Mouse (Mus musculus) neural tube, embryonic 11.5 days (tissue): ENCODE data around the gene Zfp652. TPM values are rescaled to one million over a fixed set of nuclear protein-coding genes. Genes with fewer than 3 reads are reported as not detected.
A peak's percentile ranks its signal among the peaks of the same experiment; 100 is the strongest.
"Not testable (repeated sequence)": the region's sequence is repeated elsewhere in the genome, so short reads cannot be mapped to it uniquely, and the experiment has no call there.

Experiments
- ATAC-seq: fragments of 200-750 bp; cut with Nextera tagmentation; 2 replicates; pipeline ENCODE4 v1.8.0; 2017; ENCODE audit warnings: moderate number of reproducible peaks, mild to moderate bottlenecking, moderate TSS enrichment, moderate library complexity; ENCODE audit not compliant: insufficient read depth, low FRiP score, low TSS enrichment
- DNase-seq: peaks from one replicate; pipeline ENCODE4 v3.0.0-alpha.2; 2015; ENCODE audit warnings: low spot score
- H3K27ac ChIP-seq: fragments of 300-500 bp; sonication (generic); 2 replicates; pipeline ENCODE4 v1.5.1; 2014; ENCODE audit warnings: low read depth, mild to moderate bottlenecking, low read length
- H3K27me3 ChIP-seq: fragments of 300-500 bp; sonication (generic); 2 replicates; pipeline ENCODE4 v1.6.1; 2014; ENCODE audit warnings: mild to moderate bottlenecking, low read length, mixed read lengths; ENCODE audit not compliant: control insufficient read depth, insufficient read depth
- H3K36me3 ChIP-seq: fragments of 300-500 bp; sonication (generic); 2 replicates; pipeline ENCODE4 v1.6.1; 2014; ENCODE audit warnings: mild to moderate bottlenecking, low read length, moderate library complexity, mixed read lengths; ENCODE audit not compliant: control insufficient read depth, insufficient read depth
- H3K4me1 ChIP-seq: fragments of 300-500 bp; sonication (generic); 2 replicates; pipeline ENCODE4 v1.6.1; 2014; ENCODE audit warnings: low read length, mixed read lengths; ENCODE audit not compliant: control insufficient read depth, insufficient read depth
- H3K4me2 ChIP-seq: fragments of 300-500 bp; sonication (generic); 2 replicates; pipeline ENCODE4 v1.6.1; 2014; ENCODE audit warnings: low read depth, mild to moderate bottlenecking, moderate library complexity
- H3K4me3 ChIP-seq: fragments of 300-500 bp; sonication (generic); 2 replicates; pipeline ENCODE4 v1.5.1; 2014; ENCODE audit warnings: low read depth, low read length
- H3K9ac ChIP-seq: fragments of 300-500 bp; sonication (generic); 2 replicates; pipeline ENCODE4 v1.6.1; 2014; ENCODE audit warnings: mild to moderate bottlenecking, low read length
- H3K9me3 ChIP-seq: fragments of 300-500 bp; sonication (generic); 2 replicates; pipeline ENCODE4 v1.6.1; 2016; ENCODE audit warnings: low read length; ENCODE audit not compliant: control insufficient read depth
- WGBS: fragments of 180-500 bp; shearing (Covaris S2); extraction: QIAGEN DNeasy Blood & Tissue Kit; methylation state at CpG from one replicate; pipeline ENCODE4 v1.1.7; 2014; 5-methylcytosine and 5-hydroxymethylcytosine counted together
- polyA plus RNA-seq: library from polyadenylated mRNA; unstranded; fragments of >200 nt; fragmentation: Nextera tagmentation; extraction: Ambion mirVana; gene quantifications from 2 replicates; pipeline ENCODE4 v1.2.1, GENCODE M21; 2014

The Zfp652 gene
- polyA plus RNA-seq, 1 experiment from 2014 or later = 12.3 TPM

GRCm38 (mm10) chr11:95744521-95744920, 32.0 kb downstream of the Zfp652 start:
- no peak overlapping the region for H3K27ac ChIP-seq
- no peak overlapping the region for H3K4me2 ChIP-seq
- DNase-seq = no peak
- no peak overlapping the region for H3K9ac ChIP-seq
- H3K4me3 ChIP-seq = no peak overlapping the region
- H3K9me3 ChIP-seq = no peaks in the 10 kb centered on the region
- no peaks in the 10 kb centered on the region for H3K36me3 ChIP-seq
- H3K4me1 ChIP-seq = no peaks in the 10 kb centered on the region
- ATAC-seq = no peak
- 97% methylated on average over 2 of the region's 2 CpGs for WGBS
- H3K27me3 ChIP-seq = no peaks in the 10 kb centered on the region

DNA sequence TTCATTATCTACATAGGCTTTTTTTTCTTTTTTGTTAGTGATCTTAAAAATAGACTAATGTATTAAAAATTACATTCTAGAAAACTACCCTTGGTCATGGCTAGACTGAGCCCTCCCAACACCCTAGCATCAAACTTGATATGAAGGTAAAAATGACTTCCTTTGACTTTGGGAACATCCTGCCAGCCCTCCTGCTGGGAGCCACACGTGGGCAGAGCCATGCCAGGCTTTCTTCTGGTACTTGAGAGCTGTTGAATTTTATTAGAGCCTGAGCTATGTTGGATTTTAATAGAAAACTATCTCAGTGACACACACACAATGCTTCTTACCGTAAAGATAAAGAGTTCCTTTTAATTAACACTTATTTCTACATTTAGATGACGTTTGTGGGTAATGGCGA, 34.3 kb downstream of the Zfp652 start:
- Histone ChIP-seq H3K4me3 (no peak overlapping the region), H3K27ac (no peak overlapping the region), H3K9me3 (no peaks in the 10 kb centered on the region), H3K36me3 (no peaks in the 10 kb centered on the region), H3K27me3 (no peaks in the 10 kb centered on the region), H3K4me1 (no peaks in the 10 kb centered on the region), H3K4me2 (no peak overlapping the region), H3K9ac (no peak overlapping the region)
- DNase-seq (no peak), ATAC-seq (no peak)
- WGBS = 85% methylated on average over 4 of the region's 4 CpGs

DNA sequence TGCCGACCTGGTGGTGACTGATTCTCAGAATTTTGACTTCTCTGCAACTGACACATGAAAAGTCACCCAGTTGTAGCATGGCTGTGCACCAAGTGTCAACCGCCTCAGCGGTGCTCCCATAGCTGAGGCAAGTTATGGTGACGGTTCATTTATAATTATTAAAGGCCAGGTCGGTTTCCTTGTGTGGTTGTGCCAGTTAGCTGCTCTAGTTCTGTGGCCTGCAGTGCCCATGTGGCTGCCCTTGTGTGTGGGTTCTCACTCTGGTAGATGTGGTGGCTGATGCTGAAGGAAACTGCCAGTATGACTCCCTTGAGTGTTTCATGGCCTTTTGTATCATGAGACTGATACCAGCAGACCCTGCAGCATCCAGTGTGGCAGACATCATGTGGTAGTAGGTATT, 35.9 kb downstream of the Zfp652 start:
- no peaks in the 10 kb centered on the region for H3K4me1 ChIP-seq
- no peaks in the 10 kb centered on the region for H3K9me3 ChIP-seq
- no peak overlapping the region for H3K4me3 ChIP-seq
- H3K36me3 ChIP-seq = no peaks in the 10 kb centered on the region
- no peaks in the 10 kb centered on the region for H3K27me3 ChIP-seq
- no peak overlapping the region for H3K9ac ChIP-seq
- 92% methylated on average over 5 of the region's 5 CpGs for WGBS
- DNase-seq (no peak), ATAC-seq (no peak)
- no peak overlapping the region for H3K27ac ChIP-seq
- no peak overlapping the region for H3K4me2 ChIP-seq

DNA sequence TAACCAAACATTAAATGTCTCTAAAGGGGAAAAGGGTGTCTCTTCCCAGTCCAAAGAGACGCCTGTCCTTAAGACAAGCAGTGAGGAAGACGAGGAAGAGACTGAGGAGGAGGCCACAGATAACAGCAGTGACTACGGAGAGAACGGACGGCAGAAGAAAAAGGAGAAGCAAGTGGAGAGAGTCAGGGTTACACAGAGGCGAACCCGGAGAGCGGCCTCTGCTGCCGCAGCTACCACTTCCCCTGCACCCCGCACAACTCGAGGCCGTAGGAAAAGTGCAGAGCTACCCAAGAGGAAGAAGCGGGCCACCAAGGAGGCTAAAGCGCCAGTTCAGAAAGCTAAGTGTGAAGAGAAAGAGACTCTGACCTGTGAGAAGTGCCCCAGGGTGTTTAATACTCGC, 37.1 kb downstream of the Zfp652 start:
- ATAC-seq (no peak), DNase-seq (no peak)
- Histone ChIP-seq H3K27ac (no peak overlapping the region), H3K36me3 (no peaks in the 10 kb centered on the region), H3K4me3 (no peak overlapping the region), H3K27me3 (no peaks in the 10 kb centered on the region), H3K4me1 (no peaks in the 10 kb centered on the region), H3K9me3 (no peaks in the 10 kb centered on the region), H3K4me2 (no peak overlapping the region), H3K9ac (no peak overlapping the region)
- 93% methylated on average over 15 of the region's 15 CpGs for WGBS

DNA sequence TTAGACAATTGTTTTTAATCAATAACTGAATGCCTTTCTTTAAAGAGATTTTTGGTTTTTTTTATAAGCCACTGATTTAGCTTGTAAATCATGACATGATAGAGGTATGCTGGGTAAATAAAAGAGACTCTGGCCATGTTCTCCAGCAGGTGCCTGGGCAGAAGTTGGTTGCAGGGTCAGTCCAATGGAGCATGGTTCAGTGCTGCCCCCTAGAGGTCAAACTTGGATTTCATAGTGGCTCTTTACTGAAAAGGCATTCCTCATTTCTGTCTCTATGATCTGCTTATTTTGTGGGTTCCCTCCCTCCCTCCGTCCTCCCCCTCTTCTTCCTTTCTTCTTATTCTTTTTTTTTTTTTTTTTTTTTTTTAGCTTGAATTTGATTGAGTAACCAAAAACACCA, 38.5 kb downstream of the Zfp652 start:
- H3K27me3 ChIP-seq = no peaks in the 10 kb centered on the region
- H3K36me3 ChIP-seq = no peaks in the 10 kb centered on the region
- DNase-seq (peak; percentile 57), ATAC-seq (no peak)
- no peak overlapping the region for H3K9ac ChIP-seq
- no peak overlapping the region for H3K27ac ChIP-seq
- H3K4me3 ChIP-seq = no peak overlapping the region
- H3K9me3 ChIP-seq = no peaks in the 10 kb centered on the region
- H3K4me1 ChIP-seq = no peaks in the 10 kb centered on the region
- WGBS = 15% methylated on average over 1 of the region's 1 CpGs
- no peak overlapping the region for H3K4me2 ChIP-seq

- ATAC-seq, H3K4me1 ChIP-seq, H3K27ac ChIP-seq, H3K27me3 ChIP-seq, H3K4me2 ChIP-seq, H3K4me3 ChIP-seq, H3K9me3 ChIP-seq, DNase-seq, H3K36me3 ChIP-seq, H3K9ac ChIP-seq: not testable (repeated sequence)
- WGBS = 90% methylated on average over 4 of the region's 4 CpGs
These were observed 42.7 kb downstream of the Zfp652 start for GRCm38 (mm10) chr11:95755137-95755536.

- Histone ChIP-seq H3K4me1 (no peaks in the 10 kb centered on the region), H3K27me3 (no peaks in the 10 kb centered on the region), H3K9ac (no peak overlapping the region), H3K9me3 (no peaks in the 10 kb centered on the region), H3K27ac (no peak overlapping the region), H3K4me2 (no peak overlapping the region), H3K4me3 (no peak overlapping the region), H3K36me3 (peaks cover 3% of the 10 kb centered on the region; the same call in 1 of the 2 replicates)
- 91% methylated on average over 5 of the region's 5 CpGs for WGBS
- ATAC-seq (no peak), DNase-seq (no peak)
These were observed 48.0 kb downstream of the Zfp652 start for GRCm38 (mm10) chr11:95760521-95760920.

DNA sequence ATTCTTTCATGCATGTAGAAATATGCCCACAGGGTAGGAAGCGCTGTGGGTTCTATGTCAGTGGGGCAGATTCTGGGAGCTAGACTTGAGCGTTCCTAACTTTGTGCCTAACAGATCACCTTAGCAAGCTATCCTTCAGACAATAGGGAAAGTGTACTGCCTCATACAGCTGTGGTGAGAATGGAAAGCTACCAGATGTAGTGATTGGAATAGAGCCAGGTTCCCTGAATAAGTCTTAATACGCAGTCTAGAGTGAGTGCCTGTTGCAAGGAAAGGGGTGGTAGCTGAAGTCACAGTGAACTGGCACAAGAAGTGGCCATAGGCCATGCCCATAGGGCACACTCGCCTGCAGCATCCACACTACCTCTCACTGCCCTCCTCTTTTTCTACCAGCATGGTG, 50.5 kb downstream of the Zfp652 start:
- no peaks in the 10 kb centered on the region for H3K9me3 ChIP-seq
- H3K27ac ChIP-seq = no peak overlapping the region
- H3K27me3 ChIP-seq = no peaks in the 10 kb centered on the region
- no peak for ATAC-seq
- H3K4me2 ChIP-seq = no peak overlapping the region
- 97% methylated on average over 4 of the region's 4 CpGs for WGBS
- no peaks in the 10 kb centered on the region for H3K4me1 ChIP-seq
- H3K4me3 ChIP-seq = no peak overlapping the region
- DNase-seq = no peak
- H3K9ac ChIP-seq = no peak overlapping the region
- H3K36me3 ChIP-seq = peaks cover 3% of the 10 kb centered on the region; the same call in 1 of the 2 replicates

- no peaks in the 10 kb centered on the region for H3K4me1 ChIP-seq
- no peak for ATAC-seq
- no peak overlapping the region for H3K27ac ChIP-seq
- no peak overlapping the region for H3K9ac ChIP-seq
- no peaks in the 10 kb centered on the region for H3K27me3 ChIP-seq
- no peaks in the 10 kb centered on the region for H3K9me3 ChIP-seq
- H3K36me3 ChIP-seq = peaks cover 3% of the 10 kb centered on the region; the same call in 1 of the 2 replicates
- WGBS = 65% methylated on average over 8 of the region's 8 CpGs
- no peak overlapping the region for H3K4me2 ChIP-seq
- no peak overlapping the region for H3K4me3 ChIP-seq
- no peak for DNase-seq
These were observed 52.3 kb downstream of the Zfp652 start for GRCm38 (mm10) chr11:95764806-95765205.
